Mouse (Mus musculus) midbrain, embryonic 15.5 days (tissue): ENCODE data around the gene Arhgef3. TPM values are rescaled to one million over a fixed set of nuclear protein-coding genes. Genes with fewer than 3 reads are reported as not detected.

Experiments
- ATAC-seq: fragments of 200-750 bp; cut with Nextera tagmentation; replicated peaks from 2 replicates; pipeline ENCODE4 v1.8.0; 2017; ENCODE audit warnings: moderate TSS enrichment
- H3K27ac ChIP-seq: fragments of 300-500 bp; sonication (generic); 2 replicates; pipeline ENCODE4 v1.5.1; 2015; ENCODE audit warnings: mild to moderate bottlenecking, inconsistent platforms
- H3K27me3 ChIP-seq: fragments of 300-500 bp; sonication (generic); replicated peaks from 2 replicates; pipeline ENCODE4 v1.6.1; 2015; ENCODE audit warnings: inconsistent platforms
- H3K36me3 ChIP-seq: fragments of 300-500 bp; sonication (generic); replicated peaks from 2 replicates; pipeline ENCODE4 v1.6.1; 2015; ENCODE audit warnings: inconsistent platforms
- H3K4me1 ChIP-seq: fragments of 300-500 bp; sonication (generic); 2 replicates; pipeline ENCODE4 v1.6.1; 2015; ENCODE audit warnings: inconsistent platforms
- H3K4me2 ChIP-seq: fragments of 300-500 bp; sonication (generic); 2 replicates; pipeline ENCODE4 v1.6.1; 2015; ENCODE audit warnings: inconsistent platforms, mild to moderate bottlenecking, moderate library complexity
- H3K4me3 ChIP-seq: fragments of 300-500 bp; sonication (generic); 2 replicates; pipeline ENCODE4 v1.5.1; 2015; ENCODE audit warnings: mild to moderate bottlenecking, inconsistent platforms
- H3K9ac ChIP-seq: fragments of 300-500 bp; sonication (generic); 2 replicates; pipeline ENCODE4 v1.6.1; 2015; ENCODE audit warnings: mild to moderate bottlenecking, inconsistent platforms
- H3K9me3 ChIP-seq: fragments of 300-500 bp; sonication (generic); 2 replicates; pipeline ENCODE4 v1.6.1; 2016; ENCODE audit warnings: inconsistent platforms
- WGBS: fragments of 180-500 bp; shearing (Covaris S2); methylation state at CpG from one replicate; pipeline ENCODE4 v1.1.7; 2015; ENCODE audit warnings: mixed read lengths; 5-methylcytosine and 5-hydroxymethylcytosine counted together
- polyA plus RNA-seq: library from polyadenylated mRNA; unstranded; fragments of >200 nt; fragmentation: Nextera tagmentation; extraction: Ambion mirVana; gene quantifications from 2 replicates; pipeline ENCODE4 v1.2.1, GENCODE M21; 2015

Gene Arhgef3
- polyA plus RNA-seq, 1 experiment from 2014 or later = 6.8 TPM

- WGBS = 74% methylated on average over 14 of the region's 14 CpGs
- ATAC-seq = no peak
- no peak overlapping the region for H3K9ac ChIP-seq
- H3K4me1 ChIP-seq = no peaks in the 10 kb centered on the region
- H3K27me3 ChIP-seq = no peaks in the 10 kb centered on the region
- H3K9me3 ChIP-seq = no peaks in the 10 kb centered on the region
- H3K4me2 ChIP-seq = no peak overlapping the region
- no peaks in the 10 kb centered on the region for H3K36me3 ChIP-seq
- H3K4me3 ChIP-seq = no peak overlapping the region
- no peak overlapping the region for H3K27ac ChIP-seq
Observed at GRCm38 (mm10) chr14:27171175-27171830, 56.6 kb downstream of the Arhgef3 start.

DNA sequence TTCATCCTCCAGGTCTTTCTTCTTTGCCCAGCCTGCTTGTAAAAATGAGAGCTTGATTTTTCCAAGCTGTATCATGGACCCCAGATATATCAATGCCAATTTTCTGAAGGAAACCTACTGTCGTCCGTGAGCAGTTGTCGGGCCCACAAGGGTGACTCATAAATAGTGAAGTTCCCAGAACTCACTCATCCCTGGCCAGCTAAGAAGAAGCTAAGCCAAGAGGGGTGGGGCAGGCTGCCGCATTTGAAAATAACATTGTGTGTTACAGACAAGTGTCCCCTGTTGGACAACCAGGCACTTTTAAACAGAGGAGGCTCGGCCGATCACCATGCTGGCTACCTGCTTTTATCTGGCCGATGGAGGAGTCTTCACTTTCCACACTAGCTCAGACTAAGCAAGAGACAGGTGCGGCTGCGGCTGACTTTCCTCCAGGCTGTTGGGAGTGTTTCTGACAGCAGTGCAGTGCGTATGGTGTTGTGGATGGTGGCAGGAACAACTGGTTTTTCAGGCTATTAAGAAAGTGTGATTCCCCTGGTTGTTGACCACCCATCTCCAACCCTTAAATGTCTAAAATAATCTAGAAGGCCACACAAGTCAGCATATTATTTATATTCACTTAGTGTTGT is 58.6 kb downstream of the Arhgef3 start:
- Histone ChIP-seq H3K9me3 (no peaks in the 10 kb centered on the region), H3K4me2 (no peak overlapping the region), H3K4me1 (no peaks in the 10 kb centered on the region), H3K36me3 (no peaks in the 10 kb centered on the region), H3K27me3 (no peaks in the 10 kb centered on the region), H3K4me3 (no peak overlapping the region), H3K27ac (no peak overlapping the region), H3K9ac (no peak overlapping the region)
- no peak for ATAC-seq
- WGBS = 87% methylated on average over 10 of the region's 10 CpGs

- Histone ChIP-seq H3K9ac (no peak overlapping the region), H3K4me2 (no peak overlapping the region), H3K27ac (no peak overlapping the region), H3K4me1 (no peaks in the 10 kb centered on the region), H3K4me3 (no peak overlapping the region), H3K36me3 (no peaks in the 10 kb centered on the region), H3K27me3 (no peaks in the 10 kb centered on the region), H3K9me3 (no peaks in the 10 kb centered on the region)
- no peak for ATAC-seq
- 83% methylated on average over 6 of the region's 6 CpGs for WGBS
Observed at GRCm38 (mm10) chr14:27174188-27174786, 59.6 kb downstream of the Arhgef3 start.

DNA sequence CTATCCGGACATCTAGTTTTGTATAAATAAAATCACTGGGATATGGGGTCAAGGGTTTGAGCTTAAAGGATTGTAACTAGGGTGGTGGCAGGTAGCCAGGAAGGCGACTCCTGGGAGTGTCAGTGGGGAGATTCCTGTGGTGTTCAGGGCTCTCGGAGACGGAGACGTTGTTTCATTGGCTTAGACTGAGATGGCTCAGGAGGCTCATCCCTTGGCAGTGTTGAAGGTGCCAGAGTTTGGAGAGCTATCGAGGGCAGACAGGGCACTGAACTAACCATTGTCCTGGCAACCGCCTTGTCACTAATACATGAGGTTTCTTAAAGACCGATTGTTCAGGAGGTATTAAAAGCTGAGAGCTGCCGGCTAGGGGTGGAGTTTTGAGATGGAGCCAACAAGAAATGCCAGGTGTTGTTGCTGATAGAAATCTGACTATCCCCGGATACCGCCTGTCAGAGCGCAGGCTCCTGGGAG is 60.2 kb downstream of the Arhgef3 start:
- no peaks in the 10 kb centered on the region for H3K9me3 ChIP-seq
- H3K27me3 ChIP-seq = no peaks in the 10 kb centered on the region
- H3K4me1 ChIP-seq = no peaks in the 10 kb centered on the region
- no peak overlapping the region for H3K27ac ChIP-seq
- 52% methylated on average over 12 of the region's 12 CpGs for WGBS
- no peaks in the 10 kb centered on the region for H3K36me3 ChIP-seq
- H3K9ac ChIP-seq = no peak overlapping the region
- H3K4me2 ChIP-seq = no peak overlapping the region
- no peak overlapping the region for H3K4me3 ChIP-seq
- ATAC-seq = no peak

DNA sequence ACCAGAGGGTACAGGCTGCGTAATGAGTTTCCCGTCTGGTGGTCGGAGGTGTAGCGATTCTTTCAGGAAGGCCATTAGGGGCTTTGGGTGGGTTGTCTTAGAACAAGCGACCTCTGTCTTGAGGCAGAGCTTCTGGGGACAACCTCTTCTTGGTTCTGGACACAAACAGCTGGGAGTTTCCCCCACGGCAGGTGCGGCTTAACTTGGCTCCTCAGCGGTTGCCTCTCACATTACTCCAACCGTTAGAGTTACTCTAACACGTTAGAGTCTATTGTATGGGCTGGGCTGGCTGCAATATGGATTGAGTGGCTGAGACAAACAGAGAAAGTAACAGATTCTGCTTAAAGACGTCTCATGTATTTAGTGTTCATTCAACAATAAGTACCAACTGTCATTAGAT is 60.6 kb downstream of the Arhgef3 start:
- Histone ChIP-seq H3K27me3 (no peaks in the 10 kb centered on the region), H3K4me3 (no peak overlapping the region), H3K9me3 (no peaks in the 10 kb centered on the region), H3K9ac (no peak overlapping the region), H3K4me1 (no peaks in the 10 kb centered on the region), H3K4me2 (no peak overlapping the region), H3K27ac (no peak overlapping the region), H3K36me3 (no peaks in the 10 kb centered on the region)
- WGBS = 74% methylated on average over 11 of the region's 11 CpGs
- ATAC-seq = no peak

DNA sequence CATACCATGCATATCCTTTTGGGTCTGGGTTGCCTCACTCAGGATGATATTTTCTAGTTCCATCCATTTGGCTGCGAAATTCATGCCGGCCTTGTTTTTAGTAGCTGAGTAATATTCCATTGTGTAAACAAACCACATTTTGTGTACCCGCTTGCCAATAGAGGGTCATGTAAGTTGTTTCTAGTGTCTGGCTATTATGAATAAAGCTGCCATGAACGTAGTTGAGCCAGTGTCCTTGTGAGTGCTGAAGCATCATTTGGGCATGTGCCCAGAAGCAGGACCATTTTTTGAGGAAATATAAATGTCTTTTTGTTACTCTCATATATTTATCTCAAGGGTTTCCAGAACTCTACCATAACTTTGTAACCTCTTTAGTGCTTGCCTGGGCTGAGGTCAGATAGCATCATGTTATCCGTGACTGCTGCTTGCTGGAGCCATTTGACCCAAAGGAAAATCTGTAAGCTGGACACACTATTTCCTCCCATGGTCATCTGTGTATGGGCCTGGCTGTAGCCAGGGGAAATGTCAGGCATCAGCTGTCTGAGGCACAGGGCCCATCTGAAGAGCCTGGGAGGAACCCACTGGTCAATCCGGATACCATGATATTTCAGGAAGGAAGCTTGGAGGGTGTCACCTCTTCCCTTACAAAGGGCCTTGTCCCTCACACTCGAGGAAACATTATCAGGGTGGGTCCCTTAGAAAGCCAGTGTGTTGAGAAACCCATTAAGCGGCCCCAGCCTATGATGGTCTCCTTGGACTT is 63.3 kb downstream of the Arhgef3 start:
- H3K9ac ChIP-seq = no peak overlapping the region
- no peak overlapping the region for H3K4me3 ChIP-seq
- H3K27ac ChIP-seq = no peak overlapping the region
- no peaks in the 10 kb centered on the region for H3K36me3 ChIP-seq
- 90% methylated on average over 8 of the region's 8 CpGs for WGBS
- H3K27me3 ChIP-seq = no peaks in the 10 kb centered on the region
- H3K4me2 ChIP-seq = no peak overlapping the region
- no peaks in the 10 kb centered on the region for H3K4me1 ChIP-seq
- no peak for ATAC-seq
- H3K9me3 ChIP-seq = no peaks in the 10 kb centered on the region

DNA sequence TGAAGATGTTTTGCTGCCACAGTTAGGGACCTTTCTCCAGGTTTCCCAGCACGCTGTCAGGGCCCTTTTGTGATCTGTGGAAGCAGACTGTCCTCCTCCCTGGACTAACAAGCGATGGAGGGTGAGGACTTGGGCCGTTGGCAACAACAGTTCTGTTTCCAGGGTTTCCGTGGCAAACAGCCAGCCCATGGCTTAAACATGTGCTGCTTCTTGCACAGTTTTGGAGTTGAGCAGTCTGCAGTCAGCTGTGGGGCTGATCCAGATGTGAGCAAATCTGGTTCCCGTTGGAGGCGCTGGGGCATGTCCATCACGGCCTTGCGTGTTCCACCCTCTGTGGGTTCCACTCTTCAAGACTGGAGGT is 63.8 kb downstream of the Arhgef3 start:
- H3K4me2 ChIP-seq = no peak overlapping the region
- no peaks in the 10 kb centered on the region; the same call in 1 of the 2 replicates for H3K4me1 ChIP-seq
- H3K27ac ChIP-seq = no peak overlapping the region
- H3K36me3 ChIP-seq = no peaks in the 10 kb centered on the region
- H3K9ac ChIP-seq = no peak overlapping the region
- no peaks in the 10 kb centered on the region for H3K9me3 ChIP-seq
- ATAC-seq = no peak
- no peaks in the 10 kb centered on the region for H3K27me3 ChIP-seq
- 79% methylated on average over 8 of the region's 8 CpGs for WGBS
- H3K4me3 ChIP-seq = no peak overlapping the region

DNA sequence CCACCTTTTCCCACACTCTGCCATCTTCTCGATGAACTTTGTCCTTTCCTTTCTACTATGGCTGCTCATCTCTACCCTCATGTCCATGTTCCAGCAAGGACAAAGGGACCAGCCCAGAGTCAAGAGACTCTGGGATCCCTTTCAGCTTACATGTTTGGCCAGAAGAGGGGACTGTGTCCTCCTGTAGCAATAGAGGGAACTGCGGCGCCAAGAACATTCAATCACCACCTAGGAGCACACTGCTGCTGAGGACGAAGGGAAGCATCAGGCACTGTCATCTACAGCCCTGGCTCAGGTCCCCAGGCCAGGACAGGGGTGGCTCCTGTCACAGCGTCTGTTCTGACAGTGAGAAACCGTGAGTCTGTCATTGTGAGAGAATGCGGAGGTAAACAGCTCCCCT is 65.1 kb downstream of the Arhgef3 start:
- H3K9me3 ChIP-seq = no peaks in the 10 kb centered on the region
- no peak overlapping the region for H3K4me3 ChIP-seq
- H3K27ac ChIP-seq = no peak overlapping the region
- no peak overlapping the region for H3K4me2 ChIP-seq
- H3K36me3 ChIP-seq = no peaks in the 10 kb centered on the region
- no peak overlapping the region for H3K9ac ChIP-seq
- 88% methylated on average over 7 of the region's 7 CpGs for WGBS
- H3K27me3 ChIP-seq = no peaks in the 10 kb centered on the region
- H3K4me1 ChIP-seq = no peaks in the 10 kb centered on the region; the same call in 1 of the 2 replicates
- ATAC-seq = no peak

GRCm38 (mm10) chr14:27182059-27182458 is 67.4 kb downstream of the Arhgef3 start:
- Histone ChIP-seq H3K9me3 (no peaks in the 10 kb centered on the region), H3K4me2 (no peak overlapping the region), H3K4me1 (no peaks in the 10 kb centered on the region; the same call in 1 of the 2 replicates), H3K27ac (no peak overlapping the region), H3K27me3 (no peaks in the 10 kb centered on the region), H3K4me3 (no peak overlapping the region), H3K9ac (no peak overlapping the region), H3K36me3 (no peaks in the 10 kb centered on the region)
- WGBS = 76% methylated on average over 11 of the region's 11 CpGs
- no peak for ATAC-seq

GRCm38 (mm10) chr14:27182646-27183438 is 68.1 kb downstream of the Arhgef3 start:
- no peak overlapping the region for H3K4me2 ChIP-seq
- H3K9ac ChIP-seq = no peak overlapping the region
- no peak overlapping the region for H3K27ac ChIP-seq
- H3K27me3 ChIP-seq = no peaks in the 10 kb centered on the region
- no peaks in the 10 kb centered on the region; the same call in 1 of the 2 replicates for H3K4me1 ChIP-seq
- no peak for ATAC-seq
- no peak overlapping the region for H3K4me3 ChIP-seq
- H3K36me3 ChIP-seq = no peaks in the 10 kb centered on the region
- WGBS = 69% methylated on average over 11 of the region's 11 CpGs
- no peaks in the 10 kb centered on the region for H3K9me3 ChIP-seq

GRCm38 (mm10) chr14:27183501-27184230 is 69.0 kb downstream of the Arhgef3 start:
- no peak overlapping the region for H3K9ac ChIP-seq
- H3K27ac ChIP-seq = no peak overlapping the region
- no peak for ATAC-seq
- H3K4me2 ChIP-seq = no peak overlapping the region
- no peaks in the 10 kb centered on the region for H3K9me3 ChIP-seq
- H3K4me3 ChIP-seq = no peak overlapping the region
- no peaks in the 10 kb centered on the region for H3K27me3 ChIP-seq
- no peaks in the 10 kb centered on the region; the same call in 1 of the 2 replicates for H3K4me1 ChIP-seq
- H3K36me3 ChIP-seq = no peaks in the 10 kb centered on the region
- WGBS = 67% methylated on average over 16 of the region's 16 CpGs
